Mouse (Mus musculus): ENCODE results near the gene 1700057G04Rik.
A peak's percentile ranks its signal among the peaks of the same experiment; 100 is the strongest.

The 1700057G04Rik gene

DNA sequence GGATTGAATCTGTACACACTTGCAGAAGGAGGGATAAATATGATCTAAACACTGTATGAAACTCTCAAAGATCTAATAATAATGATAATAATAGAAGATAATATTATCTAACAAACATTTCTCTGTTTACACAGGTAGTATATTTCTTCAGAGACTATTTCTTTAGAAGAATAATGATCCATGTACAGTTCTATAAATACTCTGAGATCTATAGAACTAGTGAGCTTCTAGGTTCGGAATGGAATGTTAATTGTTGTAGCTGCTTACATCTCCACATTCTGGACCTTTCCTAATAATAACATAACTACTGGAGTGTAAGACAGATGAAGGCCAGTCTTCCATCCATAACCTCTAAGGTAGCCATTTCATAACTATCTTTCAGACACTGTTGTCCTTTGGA, at the start of gene 1700057G04Rik:
TSS of gene 1700057G04Rik (plus strand) at position 301 of the 400 bp plus-strand sequence.
- DNase-seq (ENCODE audit: low spot score), result no peak

DNA sequence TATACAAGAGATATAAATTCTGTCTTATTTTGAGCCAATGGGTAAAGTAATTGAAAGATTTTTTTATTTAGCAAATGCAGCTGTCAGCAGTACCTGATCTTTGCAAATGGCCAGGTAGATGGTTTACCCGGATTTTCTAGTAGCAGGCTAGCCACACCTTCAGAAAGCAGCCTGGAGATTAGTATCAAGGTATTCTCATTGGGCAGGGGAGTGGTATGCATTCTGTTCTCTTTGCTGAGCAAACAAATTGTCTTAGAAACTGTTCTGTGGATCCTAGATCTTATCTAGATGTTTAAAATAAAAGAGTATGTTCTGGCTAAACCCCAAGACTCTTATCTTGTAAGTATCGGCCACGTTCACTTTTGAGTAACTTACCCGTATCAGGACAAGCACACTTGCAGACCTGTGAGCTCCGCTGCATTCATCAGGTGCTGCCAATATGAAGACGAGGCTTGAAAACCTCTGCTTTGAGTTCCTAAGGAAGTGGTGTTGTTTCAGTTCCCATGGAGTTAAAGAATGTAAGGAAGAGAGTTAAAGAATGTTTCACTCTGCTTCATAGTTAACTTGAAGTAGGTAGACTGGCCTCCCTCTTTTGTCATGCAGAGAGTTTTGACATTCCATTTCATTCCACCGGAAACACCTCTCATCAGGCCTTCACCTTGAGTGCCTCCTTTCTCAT, 48.6 kb upstream of the 1700057G04Rik start:
- no peak for DNase-seq (ENCODE audit: low spot score)

DNA sequence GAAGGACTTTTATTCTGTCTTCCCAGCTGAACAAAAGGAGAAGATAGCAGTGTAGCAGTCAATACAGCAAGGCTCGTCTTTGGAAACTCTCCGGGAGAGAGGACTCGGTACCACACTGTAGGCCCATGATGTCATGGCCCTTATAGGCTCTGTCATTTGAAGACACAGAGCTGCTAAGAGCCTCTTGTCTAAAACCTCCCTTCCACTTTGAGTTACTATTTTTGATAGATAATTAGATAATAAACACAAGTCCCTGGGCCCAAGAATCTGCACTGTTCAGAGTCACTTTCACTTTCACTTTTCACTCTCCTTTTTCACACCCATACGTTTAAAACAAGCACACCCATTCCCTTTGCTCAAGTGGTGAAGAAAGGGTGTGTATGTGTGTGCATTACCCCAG, 43.5 kb upstream of the 1700057G04Rik start:
- DNase-seq (ENCODE audit: low spot score), result no peak

DNA sequence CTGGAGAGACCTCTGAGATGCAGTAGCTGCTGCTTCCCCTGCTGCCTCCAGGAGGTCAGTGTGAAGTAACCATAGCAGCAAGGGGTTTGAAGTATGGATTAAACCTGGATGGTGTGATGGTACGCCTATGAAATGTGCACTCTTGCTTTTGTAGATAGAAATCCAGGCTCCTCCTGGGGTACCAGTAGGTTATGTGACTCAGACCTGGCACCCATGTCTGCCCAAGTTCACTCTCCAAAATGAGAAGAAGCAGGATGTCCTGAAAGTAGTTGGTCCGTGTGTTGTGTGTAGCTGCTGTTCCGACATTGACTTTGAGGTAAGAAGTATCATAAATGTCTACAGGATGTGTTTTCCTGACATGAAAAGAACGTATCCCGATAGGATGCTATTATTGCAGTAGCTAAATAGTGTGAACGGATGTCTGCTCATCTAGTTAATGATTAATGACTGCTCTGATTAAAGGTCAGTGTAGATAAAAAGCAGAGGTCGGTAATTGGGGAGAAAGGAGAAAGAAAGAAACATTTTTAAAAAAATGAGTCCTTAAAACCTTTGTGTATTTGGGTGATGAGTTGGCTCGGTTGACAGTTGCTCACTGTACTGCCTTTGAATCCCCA, 42.5 kb upstream of the 1700057G04Rik start:
- no peak for DNase-seq (ENCODE audit: low spot score)

DNA sequence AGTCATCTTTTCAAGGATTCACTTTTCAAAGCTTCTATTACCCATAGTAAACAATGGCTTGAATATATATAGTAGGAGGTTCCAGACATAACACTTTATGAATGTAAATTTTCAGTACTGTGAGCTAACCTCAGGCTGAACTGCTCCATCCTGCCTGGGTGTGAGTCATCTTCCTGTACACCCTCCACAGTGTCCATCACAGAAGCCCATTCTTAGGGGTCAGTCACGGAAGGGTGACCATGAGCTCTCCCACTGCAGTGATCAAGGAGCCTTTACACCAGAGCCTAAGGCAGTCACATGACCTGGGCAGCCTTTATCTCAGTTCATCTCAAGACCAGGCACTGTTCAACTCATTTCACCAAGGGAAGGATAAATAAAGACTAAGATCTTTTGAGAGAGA, 41.4 kb upstream of the 1700057G04Rik start:
- DNase-seq (ENCODE audit: low spot score), result no peak

DNA sequence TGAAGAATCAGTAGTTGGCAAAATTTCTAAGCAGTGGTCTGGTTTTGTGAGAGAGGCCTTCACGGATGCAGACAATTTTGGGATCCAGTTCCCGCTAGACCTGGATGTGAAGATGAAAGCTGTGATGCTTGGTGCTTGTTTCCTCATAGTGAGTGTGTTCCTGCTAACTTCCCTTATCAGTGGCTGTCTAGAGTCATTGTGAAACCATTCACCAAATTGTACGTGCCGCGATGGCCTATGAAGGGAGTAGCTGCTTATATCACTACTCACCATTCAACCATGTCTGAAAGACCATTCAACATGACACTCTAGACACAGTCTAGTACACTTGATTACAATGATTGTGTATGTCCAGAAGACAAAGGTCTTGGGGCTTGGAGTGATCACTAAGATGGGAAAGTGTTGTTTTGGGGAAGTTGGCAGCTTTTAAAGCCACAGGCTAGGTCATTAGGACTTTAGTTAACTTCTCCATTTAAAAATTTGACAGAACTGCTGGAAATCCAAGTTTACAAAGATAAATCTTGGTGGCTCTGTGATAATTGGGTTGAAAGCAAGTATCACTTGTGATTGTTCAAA, 39.3 kb upstream of the 1700057G04Rik start:
- DNase-seq (ENCODE audit: low spot score), result no peak

DNA sequence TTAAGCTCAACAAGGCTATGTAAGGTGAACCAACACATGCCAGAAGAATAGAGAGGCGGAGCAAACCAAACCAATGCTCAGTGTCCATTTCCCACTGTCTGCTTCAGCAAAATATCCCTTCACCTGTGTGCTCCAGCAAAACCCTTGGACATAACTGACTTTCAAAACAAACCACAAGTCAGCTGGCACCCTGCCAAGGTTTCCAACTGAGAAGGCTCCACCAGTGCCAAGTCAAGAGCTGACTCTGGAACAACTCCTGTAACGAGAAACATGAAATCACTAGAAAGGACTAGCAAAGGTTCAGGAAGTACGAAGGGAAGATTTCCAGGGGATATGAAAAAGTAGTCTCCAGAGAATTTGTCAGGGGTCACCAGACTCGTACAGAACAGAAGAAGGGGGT, 38.2 kb upstream of the 1700057G04Rik start:
- DNase-seq (ENCODE audit: low spot score), result no peak

DNA sequence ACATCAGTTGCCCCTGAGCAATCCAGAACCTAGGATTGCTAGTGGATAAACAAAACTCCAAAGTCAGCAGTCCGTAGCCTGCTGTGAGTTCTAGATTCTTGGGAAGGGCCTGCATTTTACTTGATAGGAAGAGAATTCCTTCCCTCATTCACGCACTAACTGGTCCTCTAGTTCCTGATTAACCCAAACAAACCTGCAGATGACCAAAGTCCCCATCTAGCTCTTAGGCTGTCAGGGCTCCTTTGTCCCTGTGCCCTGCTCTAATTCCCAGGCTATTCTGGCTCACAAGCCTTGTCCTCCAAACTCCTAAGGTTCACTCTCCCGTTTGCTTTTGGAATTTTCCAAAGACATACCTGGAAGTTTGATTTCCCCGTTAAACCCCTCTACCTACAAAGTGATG, 36.5 kb upstream of the 1700057G04Rik start:
- no peak for DNase-seq (ENCODE audit: low spot score)

DNA sequence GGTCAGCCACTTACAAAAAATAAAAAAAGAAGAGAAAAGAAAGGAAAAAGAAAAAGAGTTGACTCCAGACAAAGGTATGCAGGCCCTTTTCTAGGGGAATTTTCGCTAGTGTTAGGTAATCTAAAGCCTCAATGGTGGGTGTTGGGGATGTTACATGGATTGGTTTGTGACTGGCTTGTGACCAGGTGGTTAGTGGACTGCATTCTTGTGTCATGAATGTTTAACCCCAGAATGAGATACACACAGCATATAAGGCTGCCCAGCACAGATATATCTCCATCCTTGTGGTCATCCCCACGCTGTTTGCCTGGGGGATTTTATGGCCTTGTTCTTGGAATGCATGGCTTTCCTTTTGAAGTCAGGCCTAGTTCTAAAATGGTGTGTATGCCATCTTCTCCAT, 35.9 kb upstream of the 1700057G04Rik start:
- DNase-seq (ENCODE audit: low spot score), result no peak

DNA sequence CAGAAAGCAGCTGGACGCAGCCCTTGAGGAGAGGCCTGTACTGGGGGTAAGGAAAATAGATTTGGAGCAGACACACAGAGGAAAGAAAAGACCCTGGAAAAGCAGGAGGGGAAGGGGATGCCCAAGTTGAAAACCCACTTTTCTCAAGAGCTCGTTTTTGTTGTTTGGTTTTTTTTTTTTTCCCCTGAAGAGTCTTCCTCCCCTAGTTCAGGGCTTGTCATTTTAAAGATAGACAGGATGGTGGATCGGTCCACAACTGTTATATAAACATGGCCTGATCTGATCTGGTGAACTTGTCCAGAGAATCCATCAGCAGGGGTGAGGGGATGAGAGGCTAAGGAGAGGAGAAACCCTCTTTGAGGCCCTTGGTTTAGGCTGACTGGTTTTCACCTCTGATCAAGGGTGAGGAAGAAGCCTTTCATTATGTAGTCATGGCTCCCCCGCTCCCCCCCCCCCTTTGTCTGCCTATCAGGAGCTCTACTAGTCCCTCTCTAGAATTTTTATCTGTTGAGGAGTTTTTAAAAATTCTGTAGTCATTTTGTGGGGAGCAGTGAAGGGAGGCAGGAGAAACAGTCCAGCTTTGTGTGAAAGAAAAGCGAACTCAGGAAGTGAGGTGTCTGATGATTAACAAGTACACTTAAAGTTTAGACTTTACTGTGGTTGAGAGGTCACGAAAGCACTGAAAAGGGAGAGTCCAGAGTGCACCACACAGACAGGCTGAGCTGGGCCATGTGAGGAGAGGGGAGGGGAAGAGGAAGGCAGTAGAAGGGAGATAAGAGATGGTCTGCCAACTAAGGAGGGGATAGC, 35.0 kb upstream of the 1700057G04Rik start:
- DNase-seq (ENCODE audit: low spot score), result peak; percentile 14

DNA sequence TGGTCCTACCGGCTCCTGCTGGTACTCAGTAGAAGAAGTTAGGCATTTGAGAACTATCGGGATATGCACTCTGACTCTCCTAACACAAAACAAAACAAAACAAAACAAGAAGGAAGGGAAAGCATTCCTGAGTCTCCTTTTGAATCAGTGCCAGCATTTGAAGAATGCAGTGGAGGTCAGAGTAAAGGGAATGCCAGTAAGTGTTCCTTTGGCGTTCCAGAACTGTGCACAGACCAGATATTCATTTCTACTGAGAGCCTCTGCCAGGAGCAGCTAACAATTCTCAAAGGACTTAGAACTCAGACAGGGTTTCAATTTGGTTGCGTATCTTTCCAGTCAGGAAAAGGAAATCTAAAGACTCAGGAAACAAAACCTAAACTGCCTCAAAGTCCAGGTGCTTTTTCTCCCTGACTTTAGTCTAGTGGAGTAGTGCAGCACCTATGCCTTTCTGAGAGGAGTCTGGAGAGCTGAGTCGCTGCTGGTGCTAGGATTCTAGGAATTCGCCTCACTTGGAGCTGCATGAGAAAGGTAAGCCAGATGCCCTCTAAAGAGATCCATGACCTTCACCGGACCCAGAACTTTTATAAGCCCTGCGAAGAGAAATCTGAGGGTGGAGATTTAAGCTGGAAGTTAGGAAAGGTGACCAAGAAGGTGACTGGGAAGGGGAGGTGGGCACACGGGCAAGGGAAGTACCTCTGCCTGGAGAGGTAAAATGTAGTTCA, 33.5 kb upstream of the 1700057G04Rik start, which contains the start of gene Plscr2:
TSS of gene Plscr2 (plus strand) at position 117 of the 722 bp plus-strand sequence.
- no peak for DNase-seq (ENCODE audit: low spot score)

DNA sequence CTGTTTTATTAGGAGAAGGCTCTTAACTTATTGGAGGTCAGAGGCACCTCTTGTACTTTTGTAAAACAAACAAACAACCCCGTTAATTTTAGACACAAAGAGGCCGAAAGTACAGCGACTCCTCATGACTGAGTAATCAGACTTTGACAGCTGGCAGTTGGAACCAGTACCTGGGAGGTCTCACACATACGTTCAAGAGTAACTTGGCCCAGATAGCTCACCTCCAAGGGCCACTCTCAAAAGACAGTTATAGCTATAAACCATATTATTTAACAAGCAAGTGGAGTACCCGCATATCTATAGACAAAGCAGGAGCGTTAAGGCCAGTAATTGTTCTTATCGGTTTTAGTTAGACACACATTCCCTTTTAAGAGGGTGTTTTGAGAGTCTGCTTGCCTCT, 32.8 kb upstream of the 1700057G04Rik start:
- DNase-seq (ENCODE audit: low spot score), result no peak

DNA sequence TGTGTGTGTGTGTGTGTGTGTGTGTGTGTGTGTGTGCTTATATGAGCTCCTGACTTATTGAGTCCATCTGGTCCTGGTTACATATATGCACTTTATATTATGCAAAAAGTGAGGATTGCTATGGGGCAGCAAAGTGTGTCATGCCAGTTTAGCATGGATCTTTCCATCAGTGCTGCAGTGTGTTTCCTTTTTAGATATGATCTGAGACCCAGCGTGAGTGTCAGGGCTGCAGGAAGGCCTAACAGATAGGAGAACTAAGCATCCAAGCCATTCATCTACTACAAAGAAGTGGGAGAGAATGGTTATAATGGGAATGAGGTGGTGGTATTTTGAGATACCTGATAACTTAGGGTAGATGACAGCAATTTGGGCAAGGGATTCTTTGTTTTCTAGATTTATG, 29.1 kb upstream of the 1700057G04Rik start:
- DNase-seq (ENCODE audit: low spot score), result no peak

DNA sequence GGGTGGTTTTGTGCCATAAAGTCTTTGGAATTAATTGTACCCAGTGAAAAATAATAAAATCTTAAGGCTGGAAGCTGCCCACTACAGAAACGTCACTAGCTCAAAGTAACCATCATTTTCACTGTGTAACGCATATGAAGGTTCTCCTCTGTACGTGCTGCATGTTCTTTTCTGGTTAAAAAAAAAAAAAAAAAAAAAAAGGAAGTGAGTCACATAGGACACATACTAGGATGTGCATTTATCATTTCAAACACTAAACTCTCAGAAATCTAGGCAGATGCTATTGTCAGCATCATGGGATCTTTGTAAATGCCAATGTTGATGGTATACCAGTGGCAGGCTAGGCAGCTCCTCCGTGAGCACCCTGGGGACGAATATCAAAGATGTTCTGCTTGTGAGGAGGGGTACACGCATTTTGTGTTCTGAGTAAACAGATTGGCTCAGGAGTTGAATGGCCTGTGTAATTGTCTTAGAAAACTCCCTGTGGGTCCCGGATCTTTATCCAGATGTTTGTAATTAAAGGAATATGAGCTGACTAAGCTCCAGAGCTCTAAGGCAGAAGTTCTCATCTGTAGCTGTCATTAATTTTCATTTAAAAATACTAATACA, 26.5 kb upstream of the 1700057G04Rik start:
- DNase-seq (ENCODE audit: low spot score), result peak; percentile 27

DNA sequence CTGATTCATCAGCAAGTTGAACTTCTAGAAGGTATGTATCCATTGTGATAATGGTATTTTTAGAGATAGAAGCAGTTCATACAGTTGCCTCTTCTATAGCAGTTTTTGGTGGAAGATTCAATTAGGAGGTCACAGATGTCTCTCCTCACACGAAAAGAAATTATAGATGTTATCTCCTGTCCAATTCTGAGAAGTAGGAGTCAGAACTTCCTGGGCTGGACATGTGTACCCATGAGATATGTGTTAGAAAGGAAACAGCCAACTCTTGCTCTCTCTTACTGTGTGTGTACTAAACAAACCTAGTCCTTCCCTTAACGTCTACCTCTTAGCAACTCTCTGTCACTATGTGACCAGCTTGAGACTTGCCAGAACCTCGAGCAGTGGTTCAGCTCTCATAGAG, 19.5 kb upstream of the 1700057G04Rik start:
- DNase-seq (ENCODE audit: low spot score), result no peak

DNA sequence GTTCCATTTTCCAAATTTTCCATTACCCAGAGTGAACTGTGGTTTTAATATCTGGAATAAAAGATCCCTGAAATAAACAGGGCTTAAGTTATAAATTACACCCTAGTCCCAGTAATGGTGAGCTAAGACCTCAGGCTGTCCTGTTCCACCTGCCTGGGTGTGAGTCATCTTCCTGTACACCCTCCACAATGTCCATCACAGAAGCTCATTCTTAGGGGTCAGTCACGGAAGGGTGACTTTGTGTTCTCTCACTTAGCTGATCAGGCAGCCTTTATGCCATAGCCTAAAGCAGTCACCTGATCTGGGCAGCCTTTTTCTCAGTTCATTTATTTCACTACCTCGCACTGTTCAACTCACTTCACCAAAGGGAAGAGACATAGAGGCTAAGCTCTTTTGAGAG, 17.0 kb upstream of the 1700057G04Rik start:
- DNase-seq (ENCODE audit: low spot score), result no peak

DNA sequence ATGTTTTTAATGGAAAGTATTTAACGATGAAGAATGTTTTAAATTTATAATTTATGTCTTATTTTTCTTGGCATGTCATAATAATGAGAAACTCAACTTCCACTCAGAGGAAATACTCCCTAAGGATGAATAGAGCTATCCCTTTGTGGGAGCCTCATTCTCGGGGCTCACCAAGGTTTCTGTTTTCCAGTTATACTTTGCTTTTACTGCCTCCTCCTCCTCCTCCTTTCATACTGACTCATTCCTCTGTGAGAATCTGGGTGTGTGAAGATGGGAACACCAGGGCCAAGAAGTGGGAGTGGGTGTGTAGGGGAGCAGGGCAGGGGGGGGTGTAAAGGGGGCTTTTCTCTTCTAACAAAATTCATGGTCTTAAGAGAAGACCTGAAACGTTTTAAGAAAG, 16.3 kb upstream of the 1700057G04Rik start:
- DNase-seq (ENCODE audit: low spot score), result no peak

DNA sequence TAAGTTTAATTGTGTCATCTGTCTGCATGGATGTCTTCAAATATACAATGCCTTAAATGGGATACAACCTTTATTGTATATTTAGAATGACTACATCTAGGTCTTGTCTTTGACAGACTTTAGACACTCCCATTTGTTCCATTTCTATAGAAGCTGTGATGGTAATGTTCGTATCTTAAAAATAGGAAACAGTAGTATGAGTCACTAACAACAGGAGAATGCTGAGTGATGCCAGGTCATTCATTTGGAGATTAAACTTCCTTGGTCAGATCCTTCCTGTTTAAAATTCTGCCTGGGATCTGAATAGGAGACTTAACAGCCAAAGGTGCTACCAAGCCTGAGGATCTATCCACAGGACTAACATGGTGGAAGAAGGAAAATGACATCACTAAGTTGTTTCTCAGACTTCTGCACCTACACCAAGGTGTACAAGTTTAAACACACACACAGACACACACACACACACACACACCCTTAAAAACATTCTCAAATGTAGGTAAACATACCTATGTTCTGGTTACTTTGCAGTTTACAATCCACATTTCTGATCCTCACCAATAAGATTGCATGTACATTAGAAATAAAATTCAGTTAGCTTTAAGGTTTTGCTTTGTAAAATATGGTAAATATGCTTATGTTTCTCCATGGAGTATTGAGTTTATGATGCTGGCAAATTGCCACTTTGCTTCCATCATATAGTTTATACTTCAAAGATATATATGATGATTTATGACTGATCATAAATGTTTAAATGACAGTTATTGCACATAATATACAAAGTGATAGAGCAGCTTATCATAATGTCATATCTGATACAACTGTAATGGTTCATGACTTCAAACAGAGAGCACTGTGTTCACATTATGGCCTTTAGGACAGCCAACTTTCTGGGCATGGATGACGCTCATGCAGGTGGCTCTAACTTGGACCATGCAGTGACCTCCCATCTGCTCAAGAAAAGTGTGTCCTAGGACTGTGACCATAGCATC, 15.3 kb upstream of the 1700057G04Rik start:
- DNase-seq (ENCODE audit: low spot score), result no peak

DNA sequence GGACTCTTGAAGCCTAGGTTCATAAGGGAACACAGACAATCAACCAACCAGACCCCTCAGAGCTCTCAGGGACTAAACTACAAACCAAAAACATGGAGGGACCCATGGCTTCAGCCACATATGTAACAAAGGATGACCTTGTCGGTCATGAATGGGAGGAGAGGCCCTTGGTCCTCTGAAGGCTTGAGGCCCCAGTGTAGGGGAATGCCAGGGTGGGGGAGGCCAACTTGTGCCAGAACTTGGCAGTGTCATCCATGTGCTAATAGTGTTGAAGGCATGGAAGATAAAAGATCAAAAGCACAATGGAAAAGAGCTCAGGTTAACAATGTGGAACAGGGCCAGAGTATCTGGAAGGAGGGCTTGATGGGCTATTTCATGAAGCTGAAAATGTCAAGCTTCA, 10.9 kb upstream of the 1700057G04Rik start:
- DNase-seq (ENCODE audit: low spot score), result no peak

DNA sequence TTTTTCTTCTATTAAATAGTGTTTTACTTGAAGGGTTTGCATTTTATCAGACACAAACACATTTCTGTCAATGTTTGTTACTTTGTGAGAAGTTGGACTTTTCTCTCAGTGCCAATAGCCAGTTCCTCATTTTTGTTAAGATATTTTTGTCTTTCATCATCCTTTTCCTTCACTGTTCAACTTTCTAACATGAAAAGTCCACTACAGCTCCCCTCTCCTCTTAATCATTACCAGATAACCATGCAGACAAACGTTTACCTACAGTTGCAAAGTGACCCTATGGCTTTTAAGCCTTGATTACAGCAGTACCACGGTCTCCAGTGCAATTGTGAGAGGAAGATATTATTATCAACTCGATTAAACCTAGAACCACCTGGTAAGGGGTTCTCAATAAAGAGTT, 8.0 kb upstream of the 1700057G04Rik start:
- DNase-seq (ENCODE audit: low spot score), result no peak
